Comparison of ENCODE assay signal across 11 mouse cellular contexts in the genomic region with DNA sequence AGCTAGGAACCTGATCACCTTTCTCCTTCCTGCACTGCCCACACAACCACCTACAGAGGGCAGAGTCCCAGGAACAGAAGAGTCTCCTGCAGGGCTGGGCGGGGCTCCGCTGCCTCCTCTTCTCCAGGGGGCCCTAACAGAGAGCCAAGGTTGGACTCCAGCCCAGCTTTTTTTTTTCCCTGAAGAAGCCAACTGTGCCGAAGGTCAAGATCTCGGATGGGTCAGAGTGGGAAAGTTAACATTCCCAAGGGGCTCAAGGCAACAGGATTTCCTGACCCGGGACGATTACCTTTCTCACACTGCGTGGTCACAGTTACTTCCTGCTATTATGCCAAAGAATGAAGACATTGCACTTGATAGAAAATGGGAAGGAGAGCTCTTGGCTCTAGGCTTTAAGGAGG.
DNase-seq lines count a peak whose midpoint lies in the region; ATAC-seq lines count a peak whose summit lies in the region.
"Had no signal": no experiment of that assay in that cellular context is flagged by ENCODE, and none has a peak within 500 bp of the region (broad histone marks: within the 10 kb centered on the region; RNA-seq: fewer than 3 reads in every experiment).

No protein-coding gene starts in this region.

- no peaks in the 10 kb centered on the region for H3K4me1 ChIP-seq in forebrain, embryonic 16.5 days (replicated peaks; ENCODE audit: control insufficient read depth, insufficient read depth, low read length)
- H3K4me1 ChIP-seq: midbrain, embryonic 12.5 days had no signal

- 62% methylated on average over 7 of the region's 7 CpGs for WGBS in forebrain, embryonic 16.5 days

- peak; percentile 38 to 52 for DNase-seq in cerebellum, postnatal 10 days
- no peak for DNase-seq in cerebellum, adult 11-12 months
- DNase-seq in R1 (ENCODE audit: low read depth, low spot score), result peak; percentile 36
- peak; percentile 76 for DNase-seq in heart, postnatal 10 days
- DNase-seq in kidney, postnatal 25 days, result peak; percentile 81 to 88
- no peak for DNase-seq in layer of hippocampus, postnatal 36 days
- no peak for DNase-seq in cerebellum, postnatal 36 days
- DNase-seq: cerebellum, adult 2 months had no signal

- no peak overlapping the region for H3K9ac ChIP-seq in forebrain, embryonic 16.5 days (replicated peaks; ENCODE audit: low read depth, low read length)
- H3K9ac ChIP-seq: heart, embryonic 13.5 days; midbrain, embryonic 12.5 days had no signal

- no peak for ATAC-seq in forebrain, embryonic 16.5 days

- intact Hi-C loops in heart, postnatal 10 days (cut with DNase I), result no loop called here

- H3K27me3 ChIP-seq in forebrain, embryonic 16.5 days (replicated peaks; ENCODE audit: control insufficient read depth, insufficient read depth, low read length), result no peaks in the 10 kb centered on the region
- H3K27me3 ChIP-seq: heart, embryonic 13.5 days had no signal

- H3K9me3 ChIP-seq in forebrain, embryonic 16.5 days (ENCODE audit: control insufficient read depth, low read length), result no peaks in the 10 kb centered on the region
- H3K9me3 ChIP-seq: heart, embryonic 13.5 days; midbrain, embryonic 12.5 days had no signal

- H3K4me2 ChIP-seq in forebrain, embryonic 16.5 days (ENCODE audit: low read length), result no peak overlapping the region
- H3K4me2 ChIP-seq: heart, embryonic 13.5 days; midbrain, embryonic 12.5 days had no signal

- no peak overlapping the region for H3K27ac ChIP-seq in forebrain, embryonic 16.5 days (ENCODE audit: low read length)
- H3K27ac ChIP-seq: heart, embryonic 13.5 days; midbrain, embryonic 12.5 days had no signal

- no peak overlapping the region for H3K4me3 ChIP-seq in forebrain, embryonic 16.5 days (replicated peaks; ENCODE audit: low read length)
- H3K4me3 ChIP-seq: heart, embryonic 13.5 days; midbrain, embryonic 12.5 days had no signal

- no peaks in the 10 kb centered on the region for H3K36me3 ChIP-seq in forebrain, embryonic 16.5 days (ENCODE audit: control insufficient read depth, insufficient read depth)
- H3K36me3 ChIP-seq: heart, embryonic 13.5 days; midbrain, embryonic 12.5 days had no signal

Comparison
In these comparisons a context has a peak if more than half of its experiments do, and no peak if none do; other contexts are left out.
1. DNase-seq: peak in cerebellum, postnatal 10 days (2 of 2), R1 (single experiment), heart, postnatal 10 days (2 of 2) and kidney, postnatal 25 days (2 of 2); none in cerebellum, adult 11-12 months (single experiment), layer of hippocampus, postnatal 36 days (0 of 2) and cerebellum, postnatal 36 days (0 of 2).